Mouse (Mus musculus) lung, adult 2 months (tissue): Measurements from ENCODE around the gene Sipa1l1.

Experiments
- CTCF ChIP-seq: fragments of 200-500 bp; IDR thresholded peaks from 2 replicates; pipeline ENCODE4 v1.5.1; 2011; ENCODE audit warnings: mild to moderate bottlenecking, low read length, control low read depth; ENCODE audit not compliant: insufficient read depth
- POLR2A ChIP-seq: fragments of 200-500 bp; IDR thresholded peaks from 2 replicates; pipeline ENCODE4 v1.6.1; 2011; ENCODE audit warnings: low read depth, mild to moderate bottlenecking, control low read depth, low read length, borderline replicate concordance; ENCODE audit errors: extremely low read depth

DNA sequence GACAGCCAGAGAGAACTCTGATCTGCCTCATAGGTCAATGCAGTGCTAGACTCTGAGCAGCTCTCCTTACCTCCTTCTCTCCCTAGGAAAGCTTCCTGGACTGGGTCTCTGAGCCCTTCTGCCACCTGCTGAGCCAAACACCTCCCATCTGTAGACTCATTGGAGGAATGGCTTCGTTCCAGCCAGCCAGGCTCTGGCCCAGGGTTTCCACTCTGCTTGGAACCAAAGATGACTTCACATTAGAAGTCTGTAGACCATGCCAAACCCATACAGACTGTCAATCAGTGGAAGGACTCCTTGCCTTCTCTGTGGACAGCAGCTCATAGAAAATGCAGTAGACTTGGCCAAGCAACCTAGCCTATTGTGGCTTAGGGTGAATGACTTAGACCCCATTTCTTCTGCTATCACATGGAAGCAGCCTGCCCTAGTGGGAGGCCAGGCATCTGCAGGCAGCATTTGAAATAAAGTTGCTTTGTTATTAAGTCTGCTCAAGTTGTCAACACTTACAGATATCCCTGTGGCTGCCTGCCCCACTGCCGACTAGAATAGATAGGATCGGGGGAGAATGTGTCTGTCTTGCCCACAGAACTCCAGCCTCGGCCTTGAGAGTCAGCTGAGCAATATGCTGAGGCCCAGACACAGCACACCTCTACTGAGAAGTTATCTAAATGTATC lies 246.7 kb downstream of the Sipa1l1 start:
- no peak for TF ChIP-seq CTCF
- TF ChIP-seq POLR2A = no peak
